Mouse (Mus musculus) splenic B cell, adult 2 months (primary cell): ENCODE results near the gene Cnpy1.

Experiments
- DNase-seq: peaks from one replicate; pipeline ENCODE4 v3.0.0-alpha.2; 2011; ENCODE audit warnings: low read depth, low spot score
- H3K27me3 ChIP-seq: 2 replicates; pipeline ENCODE4 v1.6.1; 2012; ENCODE audit warnings: mild to moderate bottlenecking, low read length, moderate library complexity, mixed read lengths; ENCODE audit not compliant: control insufficient read depth, poor library complexity, insufficient read depth, severe bottlenecking
- H3K36me3 ChIP-seq: 2 replicates; pipeline ENCODE4 v1.6.1; 2012; ENCODE audit warnings: mild to moderate bottlenecking, low read length, moderate library complexity, mixed read lengths; ENCODE audit not compliant: control insufficient read depth, poor library complexity, insufficient read depth, severe bottlenecking

The Cnpy1 gene

DNA sequence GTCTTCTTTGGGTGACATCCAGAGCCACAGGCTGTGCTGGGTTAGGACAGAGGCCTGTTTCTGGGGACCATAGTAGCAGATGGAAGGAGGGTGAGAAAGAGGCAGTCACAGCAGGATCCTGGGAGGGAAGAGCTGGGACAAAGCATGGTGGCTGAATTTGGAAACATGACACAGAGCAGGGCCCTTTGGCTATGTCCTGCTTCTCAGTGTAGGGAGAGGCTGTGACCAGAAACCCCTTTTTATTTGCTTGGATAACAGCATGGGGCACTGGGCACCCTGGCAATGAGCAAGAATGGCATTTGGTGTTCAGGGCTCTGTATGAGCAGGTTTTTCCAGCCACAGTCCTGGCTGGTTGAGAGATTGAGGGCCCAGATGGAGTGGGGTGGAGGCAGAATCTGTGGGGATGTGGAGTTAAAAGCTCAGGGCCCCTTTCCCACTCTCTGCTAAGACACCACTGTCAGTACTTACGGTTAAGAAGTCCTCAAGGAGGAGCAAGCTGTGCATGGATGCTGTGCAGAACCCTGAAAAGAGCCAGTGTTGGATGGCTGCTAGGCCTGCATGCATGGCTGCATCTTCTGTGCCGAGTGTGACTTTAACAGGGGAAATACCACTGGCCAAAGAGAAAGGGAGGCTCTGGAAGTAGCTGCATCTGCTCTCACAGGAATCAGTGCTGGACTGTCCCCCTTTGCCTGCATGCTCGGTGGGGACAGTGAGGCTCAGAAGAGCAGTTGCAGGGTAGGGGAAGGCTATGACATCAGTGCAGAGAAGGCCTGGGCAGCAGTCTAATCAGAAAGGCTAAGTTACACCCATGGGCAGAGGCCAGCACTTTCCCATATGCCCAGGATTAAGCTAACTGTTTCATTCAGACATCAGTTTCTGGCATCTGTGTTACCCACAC is 54.2 kb downstream of the Cnpy1 start:
- no peaks in the 10 kb centered on the region for H3K36me3 ChIP-seq
- no peak for DNase-seq
- no peaks in the 10 kb centered on the region for H3K27me3 ChIP-seq

DNA sequence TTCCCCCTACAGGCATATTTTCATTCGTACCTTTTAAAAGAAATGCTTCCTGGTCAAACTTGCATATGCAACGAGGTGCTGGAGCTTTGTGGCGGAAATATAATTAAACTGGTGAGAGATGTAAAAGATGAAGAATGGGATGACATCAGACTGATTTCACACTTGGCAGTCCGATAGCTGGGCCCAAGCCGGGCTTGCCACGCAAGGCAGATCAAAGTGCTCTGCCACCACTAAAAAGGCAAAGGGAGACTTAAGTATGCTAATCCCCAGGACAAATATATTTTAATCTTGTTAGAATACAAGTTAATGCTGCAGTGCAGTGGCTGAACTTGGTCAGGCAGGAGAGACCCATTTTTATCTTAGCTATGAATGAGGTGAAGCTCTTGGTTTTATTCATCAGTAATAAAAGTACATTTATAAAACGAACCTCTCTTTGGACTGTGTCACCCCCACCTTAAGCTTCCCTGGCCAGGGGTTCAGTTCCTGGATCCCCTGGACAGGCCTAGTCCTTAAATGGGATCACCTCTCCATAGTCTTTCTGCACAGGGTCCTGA is 66.3 kb downstream of the Cnpy1 start:
- no peaks in the 10 kb centered on the region for H3K36me3 ChIP-seq
- DNase-seq: no peak
- peaks cover 4% of the 10 kb centered on the region; the same call in 1 of the 2 replicates for H3K27me3 ChIP-seq

GRCm38 (mm10) chr5:28178322-28178721 is 67.3 kb downstream of the Cnpy1 start:
- no peaks in the 10 kb centered on the region for H3K36me3 ChIP-seq
- no peak for DNase-seq
- H3K27me3 ChIP-seq: peaks cover 4% of the 10 kb centered on the region; the same call in 1 of the 2 replicates

GRCm38 (mm10) chr5:28176585-28176984 is 69.0 kb downstream of the Cnpy1 start:
- H3K27me3 ChIP-seq: peaks cover 4% of the 10 kb centered on the region; the same call in 1 of the 2 replicates
- no peak for DNase-seq
- H3K36me3 ChIP-seq: no peaks in the 10 kb centered on the region

- DNase-seq: no peak
- Histone ChIP-seq H3K27me3 (peaks cover 5% of the 10 kb centered on the region; the same call in 1 of the 2 replicates), H3K36me3 (no peaks in the 10 kb centered on the region)
These were observed 69.6 kb downstream of the Cnpy1 start for GRCm38 (mm10) chr5:28176023-28176422.

GRCm38 (mm10) chr5:28175570-28175919 is 70.1 kb downstream of the Cnpy1 start:
- DNase-seq: no peak
- H3K27me3 ChIP-seq: peaks cover 6% of the 10 kb centered on the region; the same call in 1 of the 2 replicates
- H3K36me3 ChIP-seq: no peaks in the 10 kb centered on the region

- peaks cover 6% of the 10 kb centered on the region; the same call in 1 of the 2 replicates for H3K27me3 ChIP-seq
- DNase-seq: no peak
- no peaks in the 10 kb centered on the region for H3K36me3 ChIP-seq
These were observed 70.6 kb downstream of the Cnpy1 start for GRCm38 (mm10) chr5:28174876-28175569.

GRCm38 (mm10) chr5:28174086-28174485 is 71.5 kb downstream of the Cnpy1 start:
- H3K36me3 ChIP-seq: no peaks in the 10 kb centered on the region
- no peak for DNase-seq

GRCm38 (mm10) chr5:28173674-28174073 is 71.9 kb downstream of the Cnpy1 start:
- Histone ChIP-seq H3K36me3 (no peaks in the 10 kb centered on the region), H3K27me3 (peaks cover 6% of the 10 kb centered on the region; the same call in 1 of the 2 replicates)
- no peak for DNase-seq

More at GRCm38 (mm10) chr5:28174086-28174485, 71.5 kb downstream of the Cnpy1 start:
- peaks cover 6% of the 10 kb centered on the region; the same call in 1 of the 2 replicates for H3K27me3 ChIP-seq

DNA sequence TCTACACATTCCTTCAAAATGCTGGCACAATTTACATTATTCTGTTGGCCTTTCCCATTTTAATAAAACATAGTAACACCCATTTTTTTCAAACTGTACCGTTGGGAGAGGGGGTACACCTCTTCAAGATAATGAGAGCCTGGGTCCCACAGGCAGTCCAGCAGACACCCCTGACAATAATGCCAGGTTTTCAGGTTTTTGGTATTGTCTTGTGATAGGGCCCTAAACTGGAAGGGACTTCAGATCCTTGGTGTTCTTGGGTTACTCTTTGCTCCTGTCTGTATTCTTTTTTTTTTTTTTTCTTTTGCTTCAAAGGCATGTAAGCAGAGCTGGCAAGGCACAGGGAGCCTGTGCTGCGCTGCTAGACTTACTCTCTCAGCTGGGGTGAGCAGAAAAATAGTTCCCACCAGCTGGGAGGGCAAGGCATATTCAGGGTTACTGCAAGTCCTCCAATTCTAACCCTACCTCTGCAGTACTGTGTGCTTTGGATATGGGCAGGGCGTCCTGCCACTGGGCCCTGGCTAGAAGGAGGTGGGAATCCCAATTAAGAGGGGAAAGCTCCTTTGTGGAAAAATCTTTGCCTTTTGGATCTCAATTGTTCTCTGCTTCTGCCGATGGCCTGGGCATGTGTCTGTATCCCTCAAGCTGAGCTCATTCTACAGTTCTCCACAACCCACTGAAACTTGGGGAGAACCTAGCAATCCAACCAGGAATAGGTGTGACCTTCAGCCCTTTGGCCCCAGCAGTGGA is 72.5 kb downstream of the Cnpy1 start:
- Histone ChIP-seq H3K27me3 (peaks cover 6% of the 10 kb centered on the region; the same call in 1 of the 2 replicates), H3K36me3 (no peaks in the 10 kb centered on the region)
- no peak for DNase-seq

DNA sequence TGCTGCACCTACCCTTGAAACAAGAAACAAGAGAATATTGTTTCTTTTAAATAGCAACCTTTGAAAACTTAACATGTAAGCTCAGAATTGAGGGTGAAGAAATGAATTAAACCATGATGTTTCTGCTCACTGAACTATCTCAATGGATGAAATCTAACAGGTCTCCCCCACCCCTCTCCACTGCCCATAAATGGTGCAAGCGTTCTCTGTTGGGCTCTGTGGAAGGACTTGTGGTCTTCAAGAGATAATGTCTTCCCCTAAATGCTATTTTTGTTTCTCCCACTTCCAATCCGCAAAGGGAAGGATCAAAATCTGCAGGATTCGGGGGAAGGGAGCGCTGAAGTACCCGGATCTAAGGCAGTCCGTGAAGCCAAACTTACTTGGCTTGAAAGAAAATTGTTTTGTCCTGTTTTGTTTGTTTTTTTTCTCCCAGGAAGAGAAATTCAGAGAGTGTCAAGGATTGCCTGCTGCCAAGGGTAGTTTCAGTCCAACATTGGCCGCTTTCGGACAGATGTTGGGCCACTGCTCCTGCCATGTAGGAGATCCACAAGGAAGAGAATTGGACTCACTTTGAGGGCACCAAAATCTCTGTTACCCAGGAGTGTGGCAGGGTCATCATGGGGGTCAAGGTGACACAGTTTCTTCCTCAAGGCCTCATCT is 73.2 kb downstream of the Cnpy1 start:
- no peaks in the 10 kb centered on the region for H3K36me3 ChIP-seq
- no peak for DNase-seq

GRCm38 (mm10) chr5:28171667-28172066 is 73.9 kb downstream of the Cnpy1 start:
- H3K36me3 ChIP-seq: no peaks in the 10 kb centered on the region
- DNase-seq: no peak
- H3K27me3 ChIP-seq: peaks cover 7% of the 10 kb centered on the region; the same call in 1 of the 2 replicates

More for the DNA sequence above, 73.2 kb downstream of the Cnpy1 start:
- peaks cover 8% of the 10 kb centered on the region; the same call in 1 of the 2 replicates for H3K27me3 ChIP-seq

GRCm38 (mm10) chr5:28170892-28171291 is 74.7 kb downstream of the Cnpy1 start:
- no peaks in the 10 kb centered on the region for H3K36me3 ChIP-seq

GRCm38 (mm10) chr5:28170081-28170480 is 75.5 kb downstream of the Cnpy1 start:
- no peaks in the 10 kb centered on the region for H3K36me3 ChIP-seq
- H3K27me3 ChIP-seq: peaks cover 3% of the 10 kb centered on the region
- no peak for DNase-seq

More at GRCm38 (mm10) chr5:28170892-28171291, 74.7 kb downstream of the Cnpy1 start:
- H3K27me3 ChIP-seq: peaks cover 6% of the 10 kb centered on the region; the same call in 1 of the 2 replicates
- DNase-seq: no peak
